Mouse (Mus musculus): ENCODE measurements around the gene M1ap.

DNA sequence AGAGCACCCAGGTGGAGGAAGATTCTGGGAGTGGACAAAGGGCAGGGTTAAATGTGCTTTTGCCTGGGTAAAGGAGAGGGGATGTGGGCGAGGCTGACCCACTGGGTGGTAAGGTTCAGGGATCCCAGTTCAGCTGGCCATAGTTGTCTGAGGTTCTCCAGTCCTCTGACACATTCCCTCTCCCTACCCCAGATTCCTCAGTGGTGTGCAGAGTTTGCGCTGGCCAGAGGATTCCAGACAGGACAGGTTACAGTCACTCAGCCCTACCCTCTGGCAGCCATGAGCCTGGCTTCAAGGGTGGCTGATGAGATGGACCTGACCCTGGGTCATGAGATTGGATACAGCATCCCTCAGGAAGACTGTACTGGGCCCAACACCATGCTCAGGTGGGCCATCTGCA is 112.0 kb downstream of the M1ap start:
- TF ChIP-seq CTCF (IDR thresholded peaks at IDR 0.05; ENCODE audit: borderline replicate concordance, insufficient read depth, low read length) (no peak), POLR2A (IDR thresholded peaks at IDR 0.05; ENCODE audit: low read depth, low read length) (no peak)

All from embryonic fibroblast, embryonic 13.5 days (primary cell).